Mouse (Mus musculus): ENCODE measurements at regions not wholly inside any gene's neighbourhood (a gene's known extent, or its start where the extent isn't known, plus 50 kb on each side); places are given as distances from the start of the nearest gene placed in this dataset.

- WGBS = 79% methylated on average over 3 of the region's 3 CpGs
- no peaks in the 10 kb centered on the region for H3K9me3 ChIP-seq (replicated peaks; ENCODE audit: control insufficient read depth, low read length, poor library complexity, severe bottlenecking)
- H3K27me3 ChIP-seq (ENCODE audit: control insufficient read depth, insufficient read depth, low read depth, low read length) = no peaks in the 10 kb centered on the region
- no peak overlapping the region for H3K4me2 ChIP-seq (ENCODE audit: low read length)
- no peak overlapping the region for H3K9ac ChIP-seq (ENCODE audit: low read depth, low read length)
- H3K4me3 ChIP-seq (ENCODE audit: low read depth, low read length) = no peak overlapping the region
- H3K4me1 ChIP-seq (ENCODE audit: control insufficient read depth, insufficient read depth, low read length) = peaks cover 12% of the 10 kb centered on the region
- ATAC-seq = no peak
- H3K36me3 ChIP-seq (ENCODE audit: control insufficient read depth, insufficient read depth, low read length) = no peaks in the 10 kb centered on the region
- H3K27ac ChIP-seq (ENCODE audit: low read length) = no peak overlapping the region
Measured at GRCm38 (mm10) chr8:86320938-86321337, 259.5 kb downstream of the Abcc12 start.

GRCm38 (mm10) chr8:86318531-86318930, 262.0 kb downstream of the Abcc12 start:
- Histone ChIP-seq H3K36me3 (ENCODE audit: control insufficient read depth, insufficient read depth, low read length) (no peaks in the 10 kb centered on the region), H3K4me1 (ENCODE audit: control insufficient read depth, insufficient read depth, low read length) (0 out of 2 replicates have a peak, but pooled peaks cover 3% of the 10 kb centered on the region), H3K4me3 (ENCODE audit: low read depth, low read length) (no peak overlapping the region), H3K9ac (ENCODE audit: low read depth, low read length) (no peak overlapping the region), H3K9me3 (replicated peaks; ENCODE audit: control insufficient read depth, low read length, poor library complexity, severe bottlenecking) (no peaks in the 10 kb centered on the region), H3K27me3 (ENCODE audit: control insufficient read depth, insufficient read depth, low read depth, low read length) (no peaks in the 10 kb centered on the region), H3K4me2 (ENCODE audit: low read length) (no peak overlapping the region), H3K27ac (ENCODE audit: low read length) (no peak overlapping the region)
- no peak for ATAC-seq
- WGBS = 44% methylated on average over 3 of the region's 3 CpGs

- Histone ChIP-seq H3K9ac (ENCODE audit: low read depth, low read length) (no peak overlapping the region), H3K36me3 (ENCODE audit: control insufficient read depth, insufficient read depth, low read length) (no peaks in the 10 kb centered on the region), H3K9me3 (replicated peaks; ENCODE audit: control insufficient read depth, low read length, poor library complexity, severe bottlenecking) (no peaks in the 10 kb centered on the region), H3K4me2 (ENCODE audit: low read length) (no peak overlapping the region), H3K27me3 (ENCODE audit: control insufficient read depth, insufficient read depth, low read depth, low read length) (no peaks in the 10 kb centered on the region), H3K4me3 (ENCODE audit: low read depth, low read length) (no peak overlapping the region), H3K27ac (ENCODE audit: low read length) (no peak overlapping the region), H3K4me1 (ENCODE audit: control insufficient read depth, insufficient read depth, low read length) (0 out of 2 replicates have a peak, but pooled peaks cover 3% of the 10 kb centered on the region)
- WGBS = 86% methylated on average over 7 of the region's 7 CpGs
- ATAC-seq = no peak
Measured at GRCm38 (mm10) chr8:86316236-86316635, 264.2 kb downstream of the Abcc12 start.

GRCm38 (mm10) chr8:86309460-86309859, 271.0 kb downstream of the Abcc12 start:
- Histone ChIP-seq H3K9ac (ENCODE audit: low read depth, low read length) (no peak overlapping the region), H3K27me3 (ENCODE audit: control insufficient read depth, insufficient read depth, low read depth, low read length) (no peaks in the 10 kb centered on the region), H3K4me1 (ENCODE audit: control insufficient read depth, insufficient read depth, low read length) (no peaks in the 10 kb centered on the region), H3K36me3 (ENCODE audit: control insufficient read depth, insufficient read depth, low read length) (no peaks in the 10 kb centered on the region), H3K4me3 (ENCODE audit: low read depth, low read length) (no peak overlapping the region), H3K27ac (ENCODE audit: low read length) (no peak overlapping the region), H3K9me3 (replicated peaks; ENCODE audit: control insufficient read depth, low read length, poor library complexity, severe bottlenecking) (no peaks in the 10 kb centered on the region), H3K4me2 (ENCODE audit: low read length) (no peak overlapping the region)
- 60% methylated on average over 2 of the region's 2 CpGs for WGBS
- no peak for ATAC-seq

- H3K36me3 ChIP-seq (ENCODE audit: control insufficient read depth, insufficient read depth, low read length) = no peaks in the 10 kb centered on the region
- no peaks in the 10 kb centered on the region for H3K9me3 ChIP-seq (replicated peaks; ENCODE audit: control insufficient read depth, low read length, poor library complexity, severe bottlenecking)
- no peak overlapping the region for H3K9ac ChIP-seq (ENCODE audit: low read depth, low read length)
- H3K27me3 ChIP-seq (ENCODE audit: control insufficient read depth, insufficient read depth, low read depth, low read length) = no peaks in the 10 kb centered on the region
- H3K27ac ChIP-seq (ENCODE audit: low read length) = no peak overlapping the region
- no peak overlapping the region for H3K4me3 ChIP-seq (ENCODE audit: low read depth, low read length)
- no peaks in the 10 kb centered on the region for H3K4me1 ChIP-seq (ENCODE audit: control insufficient read depth, insufficient read depth, low read length)
- ATAC-seq = no peak
- no peak overlapping the region for H3K4me2 ChIP-seq (ENCODE audit: low read length)
- WGBS = 87% methylated on average over 3 of the region's 3 CpGs
Measured at GRCm38 (mm10) chr8:86307339-86307738, 273.1 kb downstream of the Abcc12 start.

GRCm38 (mm10) chr8:86301885-86302509, 278.5 kb downstream of the Abcc12 start:
- H3K4me2 ChIP-seq (ENCODE audit: low read length) = no peak overlapping the region
- H3K36me3 ChIP-seq (ENCODE audit: control insufficient read depth, insufficient read depth, low read length) = no peaks in the 10 kb centered on the region
- no peaks in the 10 kb centered on the region for H3K4me1 ChIP-seq (ENCODE audit: control insufficient read depth, insufficient read depth, low read length)
- ATAC-seq = no peak
- no peak overlapping the region for H3K4me3 ChIP-seq (ENCODE audit: low read depth, low read length)
- H3K9ac ChIP-seq (ENCODE audit: low read depth, low read length) = no peak overlapping the region
- WGBS = 69% methylated on average over 4 of the region's 4 CpGs
- H3K27me3 ChIP-seq (ENCODE audit: control insufficient read depth, insufficient read depth, low read depth, low read length) = no peaks in the 10 kb centered on the region
- no peaks in the 10 kb centered on the region for H3K9me3 ChIP-seq (replicated peaks; ENCODE audit: control insufficient read depth, low read length, poor library complexity, severe bottlenecking)
- H3K27ac ChIP-seq (ENCODE audit: low read length) = no peak overlapping the region

- Histone ChIP-seq H3K27ac (ENCODE audit: low read length) (no peak overlapping the region), H3K36me3 (ENCODE audit: control insufficient read depth, insufficient read depth, low read length) (no peaks in the 10 kb centered on the region), H3K9me3 (replicated peaks; ENCODE audit: control insufficient read depth, low read length, poor library complexity, severe bottlenecking) (no peaks in the 10 kb centered on the region), H3K4me2 (ENCODE audit: low read length) (no peak overlapping the region), H3K4me3 (ENCODE audit: low read depth, low read length) (no peak overlapping the region), H3K9ac (ENCODE audit: low read depth, low read length) (no peak overlapping the region), H3K27me3 (ENCODE audit: control insufficient read depth, insufficient read depth, low read depth, low read length) (no peaks in the 10 kb centered on the region), H3K4me1 (ENCODE audit: control insufficient read depth, insufficient read depth, low read length) (no peaks in the 10 kb centered on the region)
- no peak for ATAC-seq
- WGBS = 82% methylated on average over 3 of the region's 3 CpGs
Measured at GRCm38 (mm10) chr8:86288713-86289384, 291.6 kb downstream of the Abcc12 start.

GRCm38 (mm10) chr8:86282922-86283321, 297.6 kb downstream of the Abcc12 start:
- H3K4me3 ChIP-seq (ENCODE audit: low read depth, low read length) = no peak overlapping the region
- no peak overlapping the region for H3K9ac ChIP-seq (ENCODE audit: low read depth, low read length)
- no peak for ATAC-seq
- no peaks in the 10 kb centered on the region for H3K9me3 ChIP-seq (replicated peaks; ENCODE audit: control insufficient read depth, low read length, poor library complexity, severe bottlenecking)
- no peak overlapping the region for H3K4me2 ChIP-seq (ENCODE audit: low read length)
- no peaks in the 10 kb centered on the region for H3K4me1 ChIP-seq (ENCODE audit: control insufficient read depth, insufficient read depth, low read length)
- 32% methylated on average over 7 of the region's 7 CpGs for WGBS
- no peaks in the 10 kb centered on the region for H3K27me3 ChIP-seq (ENCODE audit: control insufficient read depth, insufficient read depth, low read depth, low read length)
- H3K36me3 ChIP-seq (ENCODE audit: control insufficient read depth, insufficient read depth, low read length) = no peaks in the 10 kb centered on the region
- no peak overlapping the region for H3K27ac ChIP-seq (ENCODE audit: low read length)

GRCm38 (mm10) chr8:86280093-86280721, 300.3 kb downstream of the Abcc12 start:
- H3K27ac ChIP-seq (ENCODE audit: low read length) = no peak overlapping the region
- no peaks in the 10 kb centered on the region for H3K36me3 ChIP-seq (ENCODE audit: control insufficient read depth, insufficient read depth, low read length)
- H3K4me1 ChIP-seq (ENCODE audit: control insufficient read depth, insufficient read depth, low read length) = no peaks in the 10 kb centered on the region
- H3K9ac ChIP-seq (ENCODE audit: low read depth, low read length) = no peak overlapping the region
- no peaks in the 10 kb centered on the region for H3K9me3 ChIP-seq (replicated peaks; ENCODE audit: control insufficient read depth, low read length, poor library complexity, severe bottlenecking)
- no peak overlapping the region for H3K4me3 ChIP-seq (ENCODE audit: low read depth, low read length)
- no peak overlapping the region for H3K4me2 ChIP-seq (ENCODE audit: low read length)
- ATAC-seq = no peak
- WGBS = 85% methylated on average over 18 of the region's 18 CpGs
- no peaks in the 10 kb centered on the region for H3K27me3 ChIP-seq (ENCODE audit: control insufficient read depth, insufficient read depth, low read depth, low read length)

Data from midbrain, embryonic 16.5 days (tissue).